Mouse (Mus musculus): Measurements from ENCODE around the gene Unc119. TPM values are rescaled to one million over a fixed set of nuclear protein-coding genes. Genes with fewer than 3 reads are reported as not detected.

Unc119 gene
- total and polyA plus RNA-seq, 2 experiments from 2014 or later, result 82.0 to 125 TPM

DNA sequence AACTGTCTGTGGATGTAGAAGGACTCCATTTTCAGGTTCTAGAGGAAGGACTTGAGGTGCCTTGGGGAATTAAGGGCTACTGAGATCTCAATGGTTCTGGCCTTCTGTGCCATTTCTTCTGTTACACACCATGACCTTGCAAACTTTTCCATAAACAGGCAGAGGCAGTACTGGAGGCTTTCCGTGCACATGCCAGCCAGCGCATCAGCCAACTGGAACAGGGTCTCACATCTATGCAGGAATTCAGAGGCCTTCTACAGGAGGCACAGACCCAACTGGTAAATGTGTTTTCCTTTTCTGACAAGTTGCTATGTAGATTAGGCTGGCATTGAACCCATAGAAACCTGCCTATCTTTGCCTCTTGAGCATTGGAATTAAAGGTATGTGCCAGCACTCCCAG lies 29.6 kb upstream of the Unc119 start:
- no peak for TF ChIP-seq CTCF (IDR thresholded peaks at IDR 0.05; ENCODE audit: low read depth)
- Histone ChIP-seq H3K27me3 (ENCODE audit: insufficient read depth, low read length) (no peaks in the 10 kb centered on the region), H3K4me3 (ENCODE audit: low read length) (no peak overlapping the region), H3K4me2 (ENCODE audit: low read depth, low read length) (no peak overlapping the region), H3K9me3 (ENCODE audit: low read length) (no peaks in the 10 kb centered on the region), H3K36me3 (ENCODE audit: insufficient read depth, low read length) (no peaks in the 10 kb centered on the region), H3K4me1 (ENCODE audit: insufficient read depth, low read length) (no peaks in the 10 kb centered on the region), H3K9ac (replicated peaks; ENCODE audit: low read length) (no peak overlapping the region), H3K27ac (no peak overlapping the region)
- DNase-seq (ENCODE audit: low spot score) (no peak), ATAC-seq (no peak)
- whole genome bisulfite sequencing, result 78% methylated on average over 2 of the region's 2 CpGs

DNA sequence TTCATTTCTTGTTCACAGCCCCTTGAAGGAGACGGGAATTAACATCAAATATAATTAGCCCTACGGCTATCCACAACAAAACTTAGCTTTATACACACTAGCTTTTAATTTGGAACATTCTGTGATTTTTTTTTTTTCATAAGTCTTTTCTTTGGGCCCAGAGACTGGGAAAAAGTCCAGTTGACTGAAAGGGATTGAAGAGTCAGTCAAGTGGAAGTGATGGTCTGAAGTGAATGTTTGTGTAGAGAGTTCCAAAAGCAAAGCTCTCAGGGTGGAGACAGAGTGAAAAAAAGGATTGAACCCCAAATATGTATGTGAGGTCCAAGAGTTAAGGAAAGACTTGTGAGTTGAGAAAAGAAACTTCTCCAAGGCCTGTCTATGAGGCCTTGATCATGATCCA lies 24.9 kb upstream of the Unc119 start:
- WGBS, result 69% methylated on average over 2 of the region's 2 CpGs
- Histone ChIP-seq H3K4me3 (ENCODE audit: low read length) (no peak overlapping the region), H3K9ac (replicated peaks; ENCODE audit: low read length) (no peak overlapping the region), H3K27ac (peak overlapping the region; percentile 48; the same call in 1 of the 2 replicates), H3K4me1 (ENCODE audit: insufficient read depth, low read length) (no peaks in the 10 kb centered on the region), H3K9me3 (ENCODE audit: low read length) (no peaks in the 10 kb centered on the region), H3K27me3 (ENCODE audit: insufficient read depth, low read length) (no peaks in the 10 kb centered on the region), H3K4me2 (ENCODE audit: low read depth, low read length) (no peak overlapping the region), H3K36me3 (ENCODE audit: insufficient read depth, low read length) (no peaks in the 10 kb centered on the region)
- ATAC-seq, result no peak
- peak; percentile 36 for DNase-seq (ENCODE audit: low spot score)
- TF ChIP-seq CTCF (IDR thresholded peaks at IDR 0.05; ENCODE audit: low read depth), result no peak

- peak overlapping the region; percentile 53 for H3K4me2 ChIP-seq (ENCODE audit: low read depth, low read length)
- H3K36me3 ChIP-seq (ENCODE audit: insufficient read depth, low read length), result no peaks in the 10 kb centered on the region
- TF ChIP-seq CTCF (IDR thresholded peaks at IDR 0.05; ENCODE audit: low read depth), result no peak
- peaks cover 8% of the 10 kb centered on the region for H3K4me1 ChIP-seq (ENCODE audit: insufficient read depth, low read length)
- 33% methylated on average over 2 of the region's 2 CpGs for WGBS
- peak overlapping the region; percentile 31 for H3K4me3 ChIP-seq (ENCODE audit: low read length)
- no peak overlapping the region for H3K9ac ChIP-seq (replicated peaks; ENCODE audit: low read length)
- no peaks in the 10 kb centered on the region for H3K27me3 ChIP-seq (ENCODE audit: insufficient read depth, low read length)
- ATAC-seq (peak; percentile 71), DNase-seq (ENCODE audit: low spot score) (peak; percentile 76)
- H3K9me3 ChIP-seq (ENCODE audit: low read length), result no peaks in the 10 kb centered on the region
- H3K27ac ChIP-seq, result peak overlapping the region; percentile 86
Observed at GRCm38 (mm10) chr11:78322076-78322831, 21.0 kb upstream of the Unc119 start.

- Histone ChIP-seq H3K27me3 (ENCODE audit: insufficient read depth, low read length) (no peaks in the 10 kb centered on the region), H3K4me3 (ENCODE audit: low read length) (peak within 1 kb of the TSS; percentile 31), H3K4me2 (ENCODE audit: low read depth, low read length) (peak within 1 kb of the TSS; percentile 53), H3K27ac (peak within 1 kb of the TSS; percentile 86), H3K4me1 (ENCODE audit: insufficient read depth, low read length) (peaks cover 8% of the 10 kb centered on the region), H3K36me3 (ENCODE audit: insufficient read depth, low read length) (no peaks in the 10 kb centered on the region), H3K9me3 (ENCODE audit: low read length) (no peaks in the 10 kb centered on the region), H3K9ac (replicated peaks; ENCODE audit: low read length) (peak within 1 kb of the TSS; percentile 52)
- 9% methylated on average over 15 of the region's 15 CpGs for WGBS
- TF ChIP-seq CTCF (IDR thresholded peaks at IDR 0.05; ENCODE audit: low read depth), result no peak
- ATAC-seq, result peak; percentile 89
- peak; percentile 90 for DNase-seq (ENCODE audit: low spot score)
Observed at GRCm38 (mm10) chr11:78322860-78323259, 20.4 kb upstream of the Unc119 start, which contains the start of gene Aldoc. Gene Aldoc (plus strand): TSS chr11:78322968.

- Histone ChIP-seq H3K4me1 (ENCODE audit: insufficient read depth, low read length) (peaks cover 8% of the 10 kb centered on the region), H3K27me3 (ENCODE audit: insufficient read depth, low read length) (no peaks in the 10 kb centered on the region), H3K9ac (replicated peaks; ENCODE audit: low read length) (peak overlapping the region; percentile 52; the same call in 1 of the 2 replicates), H3K27ac (peak overlapping the region; percentile 86; the same call in 1 of the 2 replicates), H3K9me3 (ENCODE audit: low read length) (no peaks in the 10 kb centered on the region), H3K4me2 (ENCODE audit: low read depth, low read length) (peak overlapping the region; percentile 53), H3K4me3 (ENCODE audit: low read length) (peak overlapping the region; percentile 31), H3K36me3 (ENCODE audit: insufficient read depth, low read length) (no peaks in the 10 kb centered on the region)
- DNase-seq (ENCODE audit: low spot score), result peak; percentile 82
- peak; percentile 39; the same call in 1 of the 2 replicates for ATAC-seq
- no peak for TF ChIP-seq CTCF (IDR thresholded peaks at IDR 0.05; ENCODE audit: low read depth)
- WGBS, result 53% methylated on average over 15 of the region's 15 CpGs
Observed at GRCm38 (mm10) chr11:78324000-78324785, 19.1 kb upstream of the Unc119 start.

GRCm38 (mm10) chr11:78324965-78325364 lies 18.3 kb upstream of the Unc119 start:
- H3K4me2 ChIP-seq (ENCODE audit: low read depth, low read length), result peak overlapping the region; percentile 53

More at GRCm38 (mm10) chr11:78324965-78325364, 18.3 kb upstream of the Unc119 start:
- peak overlapping the region; percentile 31 for H3K4me3 ChIP-seq (ENCODE audit: low read length)
- 76% methylated on average over 12 of the region's 12 CpGs for WGBS
- H3K27ac ChIP-seq, result peak overlapping the region; percentile 86
- H3K9ac ChIP-seq (replicated peaks; ENCODE audit: low read length), result no peak overlapping the region; the same call in 1 of the 2 replicates
- H3K27me3 ChIP-seq (ENCODE audit: insufficient read depth, low read length), result no peaks in the 10 kb centered on the region
- H3K9me3 ChIP-seq (ENCODE audit: low read length), result no peaks in the 10 kb centered on the region
- H3K36me3 ChIP-seq (ENCODE audit: insufficient read depth, low read length), result no peaks in the 10 kb centered on the region
- peaks cover 8% of the 10 kb centered on the region for H3K4me1 ChIP-seq (ENCODE audit: insufficient read depth, low read length)
- ATAC-seq, result no peak
- TF ChIP-seq CTCF (IDR thresholded peaks at IDR 0.05; ENCODE audit: low read depth), result 0 out of 2 replicates have a peak, but pooled peaks have one; percentile 9
- DNase-seq (ENCODE audit: low spot score), result no peak
